Mouse (Mus musculus): ENCODE measurements around the gene Hoxb5. TPM values are rescaled to one million over a fixed set of nuclear protein-coding genes. Genes with fewer than 3 reads are reported as not detected.
A peak's percentile ranks its signal among the peaks of the same experiment; 100 is the strongest.

The Hoxb5 gene
- polyA plus RNA-seq (2015; fragmentation: Nextera tagmentation; extraction: Ambion mirVana): 67.1 and 88.3 TPM in 2 replicates

DNA sequence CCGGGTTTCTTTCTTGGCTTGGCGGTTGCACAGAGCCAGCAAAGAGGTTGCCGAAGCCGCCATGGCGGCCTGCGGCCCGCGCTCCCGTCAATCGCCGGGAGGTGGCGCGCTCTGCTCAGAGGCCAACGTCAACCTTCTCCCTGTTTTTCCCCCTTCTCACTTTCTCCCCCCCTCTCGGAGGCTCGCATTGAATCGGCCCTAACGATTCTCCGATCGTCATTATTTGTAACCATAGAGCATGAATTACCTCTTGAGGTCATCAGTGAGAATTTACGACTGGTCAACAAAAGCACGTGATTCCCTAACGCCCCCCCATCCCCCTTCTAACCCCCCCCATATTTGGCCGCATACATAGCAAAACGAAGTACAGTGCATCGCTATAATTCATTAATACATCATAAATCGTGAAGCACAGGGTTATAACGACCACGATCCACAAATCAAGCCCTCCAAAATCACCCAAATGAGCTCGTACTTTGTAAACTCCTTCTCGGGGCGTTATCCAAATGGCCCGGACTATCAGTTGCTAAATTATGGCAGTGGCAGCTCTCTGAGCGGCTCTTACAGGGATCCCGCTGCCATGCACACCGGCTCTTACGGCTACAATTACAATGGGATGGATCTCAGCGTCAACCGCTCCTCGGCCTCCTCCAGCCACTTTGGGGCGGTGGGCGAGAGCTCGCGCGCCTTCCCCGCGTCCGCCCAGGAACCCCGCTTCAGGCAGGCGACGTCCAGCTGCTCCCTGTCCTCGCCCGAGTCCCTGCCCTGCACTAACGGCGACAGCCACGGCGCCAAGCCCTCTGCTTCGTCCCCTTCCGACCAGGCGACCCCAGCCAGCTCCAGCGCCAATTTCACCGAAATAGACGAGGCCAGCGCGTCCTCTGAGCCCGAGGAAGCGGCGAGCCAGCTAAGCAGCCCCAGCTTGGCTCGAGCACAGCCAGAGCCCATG is at the start of gene Hoxb5:
TSS of gene Hoxb5 (plus strand) at position 186 of the 949 bp plus-strand sequence.
- Histone ChIP-seq H3K4me1 (replicated peaks) (peaks cover 80% of the 10 kb centered on the region), H3K4me2 (peak within 1 kb of the TSS; percentile 96), H3K4me3 (peak within 1 kb of the TSS; percentile 99), H3K27ac (replicated peaks) (peak within 1 kb of the TSS; percentile 100), H3K36me3 (peaks cover 52% of the 10 kb centered on the region), H3K9ac (peak within 1 kb of the TSS; percentile 100), H3K9me3 (no peaks in the 10 kb centered on the region), H3K27me3 (no peaks in the 10 kb centered on the region)
- whole genome bisulfite sequencing: under 1% methylated on average over 69 of the region's 69 CpGs
- peak; percentile 55 for ATAC-seq (ENCODE audit: low read depth)

DNA sequence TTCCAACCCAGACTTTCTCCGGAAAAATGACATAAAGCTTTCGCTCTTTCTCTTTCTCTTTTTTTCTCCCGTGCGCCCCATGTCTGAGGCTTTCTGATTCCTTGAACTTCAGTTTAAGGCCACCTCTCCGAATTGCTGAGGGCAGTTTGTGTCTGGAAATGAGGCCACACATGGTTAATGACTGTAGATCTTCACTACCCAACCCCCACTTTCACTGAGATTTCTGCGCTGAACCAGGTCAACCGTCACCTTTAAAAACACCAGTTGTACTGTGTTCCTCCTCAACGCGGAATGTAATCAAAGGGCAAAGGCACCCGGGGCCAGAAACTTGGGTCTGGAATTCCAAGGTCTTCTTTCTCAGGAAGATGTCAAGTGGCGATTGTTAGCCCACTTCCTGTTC is 48.9 kb upstream of the Hoxb5 start:
- Histone ChIP-seq H3K9ac (peak overlapping the region; percentile 83), H3K36me3 (no peaks in the 10 kb centered on the region), H3K4me3 (peak overlapping the region; percentile 58), H3K27me3 (peaks cover 77% of the 10 kb centered on the region), H3K4me2 (peak overlapping the region; percentile 64), H3K27ac (replicated peaks) (no peak overlapping the region), H3K4me1 (replicated peaks) (peaks cover 74% of the 10 kb centered on the region), H3K9me3 (no peaks in the 10 kb centered on the region)
- no peak for ATAC-seq (ENCODE audit: low read depth)
- 2% methylated on average over 11 of the region's 11 CpGs for WGBS

DNA sequence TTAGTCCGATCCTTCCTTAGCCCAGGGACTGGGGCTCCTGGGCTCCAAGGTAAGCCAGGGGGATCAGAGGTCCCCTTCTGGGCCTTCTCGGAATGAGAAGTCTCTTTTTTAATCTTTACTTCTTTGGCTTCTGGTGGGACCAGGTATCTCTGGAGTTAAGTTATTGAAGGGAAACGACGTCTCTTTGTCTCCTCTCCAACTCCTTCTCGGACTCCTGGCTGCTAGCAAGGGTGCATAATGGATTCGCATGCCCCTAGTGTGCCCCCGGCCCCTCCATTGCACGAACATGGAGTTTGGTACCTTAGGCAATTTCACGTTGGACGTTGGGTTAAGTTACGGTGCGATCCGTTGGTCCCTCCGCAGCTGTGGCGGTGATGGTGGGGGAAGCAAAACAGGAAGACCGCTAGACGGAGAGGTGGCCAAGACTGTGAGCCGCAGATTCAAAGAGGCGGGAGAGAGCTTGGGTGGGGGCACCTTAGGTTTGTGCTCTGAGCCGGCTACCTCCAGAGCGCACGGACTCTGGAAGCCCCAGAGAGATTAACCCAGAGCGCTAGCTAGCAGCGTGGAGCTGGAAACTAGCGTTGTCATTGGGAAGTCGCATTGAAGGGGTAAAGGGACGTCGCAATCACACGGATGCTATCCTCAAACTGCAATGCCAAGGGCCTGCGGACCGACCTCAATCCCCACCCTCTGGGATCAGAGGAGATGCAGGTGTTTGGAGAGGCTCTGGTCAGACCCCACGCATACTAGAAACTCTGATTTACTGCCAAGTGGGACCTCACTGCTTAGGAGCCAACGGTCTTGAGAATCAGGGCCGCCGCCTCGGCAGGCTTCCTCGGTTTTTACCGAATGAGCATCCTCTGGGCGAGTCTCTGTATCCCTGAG is 47.8 kb upstream of the Hoxb5 start:
- Histone ChIP-seq H3K4me3 (peak overlapping the region; percentile 58), H3K4me1 (replicated peaks) (peaks cover 82% of the 10 kb centered on the region), H3K9ac (peak overlapping the region; percentile 67), H3K9me3 (no peaks in the 10 kb centered on the region), H3K4me2 (peak overlapping the region; percentile 64), H3K27ac (replicated peaks) (no peak overlapping the region), H3K36me3 (no peaks in the 10 kb centered on the region), H3K27me3 (peaks cover 67% of the 10 kb centered on the region)
- 2% methylated on average over 39 of the region's 39 CpGs for WGBS
- no peak for ATAC-seq (ENCODE audit: low read depth)

DNA sequence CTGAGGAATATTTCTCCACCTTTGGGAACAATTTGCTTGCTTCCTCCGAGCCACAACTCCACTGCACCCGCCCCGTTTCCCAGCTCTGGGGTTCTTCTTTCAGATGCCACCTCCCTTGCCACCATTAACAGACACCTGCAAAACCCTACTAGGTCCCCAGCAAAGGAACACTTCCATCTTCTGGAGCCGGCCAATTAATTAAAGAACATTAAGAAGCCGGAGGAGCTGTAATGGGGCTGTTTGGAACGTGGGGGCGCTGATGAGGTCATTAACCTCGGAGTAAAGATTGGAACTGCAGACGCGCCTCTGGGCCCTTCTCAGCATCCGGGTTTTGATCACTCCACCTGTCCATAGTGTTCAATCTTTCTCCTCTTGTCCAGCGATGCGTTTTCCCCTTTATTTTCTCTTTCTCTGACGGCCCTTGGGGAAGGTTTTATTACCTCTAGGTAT is 47.1 kb upstream of the Hoxb5 start:
- H3K4me2 ChIP-seq: peak overlapping the region; percentile 64
- peaks cover 82% of the 10 kb centered on the region for H3K4me1 ChIP-seq (replicated peaks)
- 6% methylated on average over 14 of the region's 14 CpGs for WGBS
- ATAC-seq (ENCODE audit: low read depth): no peak
- peak overlapping the region; percentile 67 for H3K9ac ChIP-seq
- H3K27ac ChIP-seq (replicated peaks): no peak overlapping the region
- H3K9me3 ChIP-seq: no peaks in the 10 kb centered on the region
- H3K36me3 ChIP-seq: no peaks in the 10 kb centered on the region
- H3K27me3 ChIP-seq: peaks cover 60% of the 10 kb centered on the region
- peak overlapping the region; percentile 58 for H3K4me3 ChIP-seq

DNA sequence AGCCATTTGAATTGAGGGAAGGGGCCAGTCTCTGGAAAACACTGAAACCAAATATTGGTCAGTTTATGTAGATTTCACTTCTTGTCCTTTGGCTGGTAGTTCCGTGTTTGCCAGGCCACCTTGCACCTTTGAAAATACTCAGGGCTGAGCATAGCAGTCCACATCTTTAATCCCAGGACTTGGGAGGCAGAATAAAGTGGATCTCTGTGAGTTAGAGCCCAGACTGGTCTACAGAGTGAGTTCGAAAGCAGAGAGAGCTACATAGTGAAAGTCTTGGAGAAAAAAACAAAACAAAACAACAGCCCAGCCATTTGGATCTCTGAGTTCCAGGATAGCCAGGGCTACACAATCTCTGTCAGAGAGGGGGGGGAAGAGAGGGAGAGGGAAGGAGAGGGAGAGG is 46.0 kb upstream of the Hoxb5 start:
- Histone ChIP-seq H3K36me3 (no peaks in the 10 kb centered on the region), H3K27ac (replicated peaks) (no peak overlapping the region), H3K27me3 (peaks cover 60% of the 10 kb centered on the region), H3K4me2 (no peak overlapping the region), H3K9ac (no peak overlapping the region), H3K4me1 (replicated peaks) (peaks cover 93% of the 10 kb centered on the region), H3K4me3 (no peak overlapping the region), H3K9me3 (no peaks in the 10 kb centered on the region)
- no peak for ATAC-seq (ENCODE audit: low read depth)
- WGBS: 28% methylated on average over 2 of the region's 2 CpGs

DNA sequence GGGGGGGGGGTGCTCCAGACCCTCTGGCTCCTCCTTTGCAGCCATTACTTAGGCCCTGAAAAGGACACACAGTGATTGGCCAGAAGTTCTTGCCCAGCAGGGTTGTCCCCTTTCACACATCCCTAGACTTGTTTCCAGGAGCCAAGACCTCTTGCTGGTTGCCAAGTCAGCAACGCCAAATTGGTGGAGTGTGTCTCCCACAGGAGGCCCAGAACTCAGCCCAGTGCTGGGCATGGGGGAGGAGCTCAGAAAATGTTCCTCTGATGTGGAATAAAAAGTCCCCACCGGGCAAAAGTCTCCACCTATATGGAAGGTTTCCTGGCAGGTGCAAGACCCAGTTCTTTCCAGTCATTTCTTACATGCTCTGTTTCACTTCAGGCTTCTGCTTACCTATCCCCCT is 44.1 kb upstream of the Hoxb5 start:
- H3K9me3 ChIP-seq: no peaks in the 10 kb centered on the region
- H3K36me3 ChIP-seq: no peaks in the 10 kb centered on the region
- no peak overlapping the region for H3K4me2 ChIP-seq
- H3K27me3 ChIP-seq: peaks cover 53% of the 10 kb centered on the region
- peak overlapping the region; percentile 67 for H3K27ac ChIP-seq (replicated peaks)
- 5% methylated on average over 2 of the region's 2 CpGs for WGBS
- no peak overlapping the region for H3K4me3 ChIP-seq
- no peak for ATAC-seq (ENCODE audit: low read depth)
- H3K4me1 ChIP-seq (replicated peaks): peaks cover 98% of the 10 kb centered on the region
- 0 out of 2 replicates have a peak overlapping the region, but pooled peaks have one; percentile 17 for H3K9ac ChIP-seq

DNA sequence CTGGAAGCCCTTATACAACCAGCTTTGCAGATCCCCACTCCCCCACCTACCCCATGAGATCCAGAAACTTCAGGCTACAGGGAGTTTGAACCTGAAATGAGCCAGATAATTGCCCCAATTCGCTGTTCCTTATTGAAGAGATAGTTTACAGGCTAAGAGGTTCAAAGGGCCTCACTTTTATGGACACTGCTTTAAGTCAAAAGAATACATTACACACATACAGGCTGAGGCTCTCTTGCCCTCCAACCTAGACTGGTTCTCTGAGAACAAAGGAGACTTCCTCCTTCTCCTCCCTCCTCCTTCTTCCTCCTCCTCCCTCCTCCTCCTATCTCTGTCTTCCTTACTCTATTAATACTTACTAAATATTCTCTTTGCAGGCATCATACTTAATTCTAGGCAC is 43.6 kb upstream of the Hoxb5 start:
- H3K36me3 ChIP-seq: no peaks in the 10 kb centered on the region; the same call in 1 of the 2 replicates
- no peak for ATAC-seq (ENCODE audit: low read depth)
- no peaks in the 10 kb centered on the region for H3K9me3 ChIP-seq
- peaks cover 50% of the 10 kb centered on the region for H3K27me3 ChIP-seq
- peaks cover 98% of the 10 kb centered on the region for H3K4me1 ChIP-seq (replicated peaks)
- no peak overlapping the region for H3K4me2 ChIP-seq
- 7% methylated on average over 1 of the region's 1 CpGs for WGBS
- H3K9ac ChIP-seq: 0 out of 2 replicates have a peak overlapping the region, but pooled peaks have one; percentile 1
- H3K4me3 ChIP-seq: no peak overlapping the region
- peak overlapping the region; percentile 67 for H3K27ac ChIP-seq (replicated peaks)

DNA sequence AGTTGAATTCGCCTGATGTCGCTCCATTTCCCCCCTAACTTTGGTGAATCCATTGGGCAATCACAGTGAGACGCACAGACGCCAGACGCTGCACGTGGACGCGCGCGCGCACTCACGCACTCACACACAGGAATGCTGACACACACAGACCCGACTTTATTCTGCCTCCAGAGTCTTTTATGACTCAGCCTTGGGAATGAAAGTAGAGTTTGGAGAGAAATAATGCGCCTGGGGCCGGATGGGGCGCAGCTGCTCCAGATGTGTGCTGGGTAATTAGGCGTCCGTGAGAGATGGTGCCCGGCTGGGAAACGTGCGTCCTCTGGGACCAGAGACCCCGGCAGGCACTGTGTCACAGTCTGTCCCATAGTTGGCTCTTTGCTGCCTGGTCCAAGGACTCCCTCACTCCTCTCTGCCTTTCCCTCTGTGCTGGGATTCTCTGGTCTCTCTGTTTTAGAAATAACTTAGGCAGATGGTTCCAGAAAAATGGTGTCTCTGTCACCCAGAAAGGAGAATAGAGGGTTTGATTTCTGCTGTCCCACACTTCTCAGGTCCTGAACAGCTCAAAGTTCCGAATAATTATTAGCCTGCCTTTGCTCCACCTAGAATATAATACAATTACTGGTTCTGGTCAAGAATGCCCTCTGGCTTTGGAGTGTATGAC is 42.7 kb upstream of the Hoxb5 start:
- H3K4me3 ChIP-seq: peak overlapping the region; percentile 17; the same call in 1 of the 2 replicates
- H3K27ac ChIP-seq (replicated peaks): peak overlapping the region; percentile 67
- H3K9me3 ChIP-seq: no peaks in the 10 kb centered on the region
- 3% methylated on average over 23 of the region's 23 CpGs for WGBS
- H3K36me3 ChIP-seq: peaks cover 6% of the 10 kb centered on the region; the same call in 1 of the 2 replicates
- peak overlapping the region; percentile 43 for H3K4me2 ChIP-seq
- peaks cover 98% of the 10 kb centered on the region for H3K4me1 ChIP-seq (replicated peaks)
- H3K9ac ChIP-seq: no peak overlapping the region
- peaks cover 47% of the 10 kb centered on the region for H3K27me3 ChIP-seq
- peak; percentile 40 for ATAC-seq (ENCODE audit: low read depth)

DNA sequence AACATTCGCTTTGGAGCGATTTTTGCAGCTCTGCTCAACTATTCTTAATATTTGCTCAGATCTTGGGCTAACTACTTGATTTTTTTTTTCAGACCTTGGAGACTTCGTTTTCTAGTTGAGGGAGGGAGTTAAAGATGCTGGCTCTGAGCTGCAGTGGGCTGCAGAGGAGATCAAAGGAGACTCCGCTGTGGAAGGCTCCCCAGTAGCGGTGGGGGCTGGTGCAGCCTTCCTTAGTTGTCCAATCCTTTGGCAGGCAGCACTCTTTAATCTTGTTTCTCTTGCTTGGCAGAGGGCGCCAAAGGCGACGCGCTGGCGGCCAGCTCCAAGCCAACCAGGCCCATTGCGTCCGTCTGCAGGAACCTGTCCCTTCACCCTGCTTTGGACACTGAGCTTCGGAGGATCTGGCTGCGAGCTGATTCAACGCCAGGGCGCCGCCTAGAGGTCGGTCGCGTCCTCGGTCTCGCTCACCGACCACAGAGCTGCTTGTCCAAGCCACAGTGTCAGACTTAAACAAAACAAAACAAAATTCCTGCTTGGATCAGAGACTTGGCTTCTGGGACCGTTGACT is 41.7 kb upstream of the Hoxb5 start:
- Histone ChIP-seq H3K27me3 (peaks cover 49% of the 10 kb centered on the region), H3K4me2 (peak overlapping the region; percentile 41), H3K4me1 (replicated peaks) (peaks cover 98% of the 10 kb centered on the region), H3K4me3 (peak overlapping the region; percentile 10; the same call in 1 of the 2 replicates), H3K9me3 (no peaks in the 10 kb centered on the region), H3K36me3 (peaks cover 6% of the 10 kb centered on the region; the same call in 1 of the 2 replicates), H3K9ac (peak overlapping the region; percentile 58), H3K27ac (replicated peaks) (peak overlapping the region; percentile 67)
- 0 out of 2 replicates have a peak, but pooled peaks have one; percentile 20 for ATAC-seq (ENCODE audit: low read depth)
- WGBS: 3% methylated on average over 24 of the region's 24 CpGs

DNA sequence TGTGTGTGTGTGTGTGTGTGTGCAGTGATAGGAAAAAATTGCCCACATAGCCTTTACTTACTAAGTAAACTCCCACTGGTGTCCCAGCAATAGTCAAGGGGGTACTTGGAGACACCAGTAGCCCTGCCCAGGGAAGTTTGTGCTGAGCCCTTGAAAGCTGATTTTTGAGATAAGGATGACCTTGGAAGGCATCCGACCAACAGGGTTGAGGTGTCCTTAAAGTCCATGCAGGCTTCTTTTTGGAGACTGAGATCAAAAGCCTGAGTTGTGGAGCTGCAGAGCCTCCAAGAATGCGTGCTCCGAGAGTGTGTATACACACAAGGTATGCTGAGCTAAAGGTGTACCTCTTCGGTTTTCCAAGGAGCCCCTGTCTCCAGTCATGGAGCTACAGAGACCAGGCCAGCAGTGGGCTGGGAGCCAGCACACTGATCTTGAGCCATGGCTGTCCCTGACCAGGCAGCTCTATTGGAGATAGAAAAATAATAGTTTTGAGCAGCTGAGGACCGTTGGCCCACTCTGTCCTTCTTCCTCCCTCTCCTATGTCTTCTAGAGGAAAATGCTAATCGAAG is 40.8 kb upstream of the Hoxb5 start:
- Histone ChIP-seq H3K4me1 (replicated peaks) (peaks cover 98% of the 10 kb centered on the region), H3K4me3 (no peak overlapping the region), H3K27me3 (peaks cover 47% of the 10 kb centered on the region), H3K4me2 (no peak overlapping the region), H3K27ac (replicated peaks) (no peak overlapping the region), H3K9ac (no peak overlapping the region), H3K9me3 (no peaks in the 10 kb centered on the region), H3K36me3 (peaks cover 6% of the 10 kb centered on the region; the same call in 1 of the 2 replicates)
- 27% methylated on average over 6 of the region's 6 CpGs for WGBS
- ATAC-seq (ENCODE audit: low read depth): no peak

Data from neural tube, embryonic 13.5 days (tissue).